16 mouse cellular contexts compared by ENCODE assay signal in genomic region chr1:65090370-65090769, GRCm38 (mm10). TPM values are rescaled to one million over a fixed set of nuclear protein-coding genes. Genes with fewer than 3 reads are reported as not detected.
DNase-seq lines count a peak whose midpoint lies in the region; ATAC-seq and TF ChIP-seq lines count a peak whose summit lies in the region.
"Had no signal": no experiment of that assay in that cellular context is flagged by ENCODE, and none has a peak within 500 bp of the region (broad histone marks: within the 10 kb centered on the region; RNA-seq: fewer than 3 reads in every experiment).

No protein-coding gene starts in this region.

- no peak for TF ChIP-seq CTCF in left cerebral cortex, adult 2 months (IDR thresholded peaks at IDR 0.05)

- peak; percentile 14 for DNase-seq in midbrain, embryonic 11.5 days (ENCODE audit: low spot score, missing footprints)
- no peak for DNase-seq in midbrain, embryonic 10.5 days (ENCODE audit: low spot score)
- DNase-seq in adrenal gland, postnatal 25 days, result peak; percentile 42
- DNase-seq in left cerebral cortex, adult 2 months (ENCODE audit: extremely low spot score in 1 of 2, low spot score in 2 of 2), result no peak
- DNase-seq in yolk sac, embryonic 10.5 days (ENCODE audit: low spot score), result no peak
- DNase-seq: cerebellum, adult 9-11 months; kidney, postnatal 25 days had no signal

- TF ChIP-seq POLR2A in myocyte (IDR thresholded peaks at IDR 0.05; ENCODE audit: insufficient read length, low read depth), result no peak

- no peaks in the 10 kb centered on the region for H3K36me3 ChIP-seq in midbrain, embryonic 11.5 days (ENCODE audit: control insufficient read depth, insufficient read depth, low read length)
- H3K36me3 ChIP-seq in midbrain, embryonic 10.5 days, result no peaks in the 10 kb centered on the region
- no peaks in the 10 kb centered on the region for H3K36me3 ChIP-seq in liver, embryonic 15.5 days (replicated peaks)
- H3K36me3 ChIP-seq in myocyte (ENCODE audit: control insufficient read depth, insufficient read depth), result no peaks in the 10 kb centered on the region
- H3K36me3 ChIP-seq: limb, embryonic 10.5 days; midbrain, embryonic 13.5 days had no signal

- ATAC-seq in midbrain, embryonic 11.5 days (ENCODE audit: low FRiP score), result no peak
- 0 out of 2 replicates have a peak, but pooled peaks have one; percentile 7 for ATAC-seq in liver, embryonic 15.5 days (ENCODE audit: insufficient read depth)
- ATAC-seq: midbrain, embryonic 13.5 days had no signal

- WGBS in midbrain, embryonic 11.5 days, result 84% methylated on average over 2 of the region's 2 CpGs
- 71% methylated on average over 2 of the region's 2 CpGs for WGBS in midbrain, embryonic 10.5 days
- WGBS in liver, embryonic 15.5 days (ENCODE audit: insufficient replicate concordance), result 10% methylated on average over 2 of the region's 2 CpGs

- H3K9ac ChIP-seq in midbrain, embryonic 11.5 days (ENCODE audit: low read length), result no peak overlapping the region
- no peak overlapping the region for H3K9ac ChIP-seq in liver, embryonic 15.5 days
- H3K9ac ChIP-seq: midbrain, embryonic 13.5 days had no signal

- intact Hi-C loops in left cerebral cortex, adult 2 months (cut with DNase I), result no loop called here

- no peak overlapping the region for H3K27ac ChIP-seq in midbrain, embryonic 11.5 days (ENCODE audit: low read depth, low read length)
- no peak overlapping the region for H3K27ac ChIP-seq in midbrain, embryonic 10.5 days (replicated peaks)
- H3K27ac ChIP-seq in liver, embryonic 15.5 days (replicated peaks), result no peak overlapping the region
- no peak overlapping the region for H3K27ac ChIP-seq in left cerebral cortex, adult 2 months
- H3K27ac ChIP-seq: limb, embryonic 10.5 days; midbrain, embryonic 13.5 days had no signal

- no peak overlapping the region for H3K4me3 ChIP-seq in midbrain, embryonic 11.5 days (ENCODE audit: low read depth, low read length)
- no peak overlapping the region for H3K4me3 ChIP-seq in midbrain, embryonic 10.5 days
- no peak overlapping the region for H3K4me3 ChIP-seq in liver, embryonic 15.5 days (replicated peaks)
- no peak overlapping the region for H3K4me3 ChIP-seq in myocyte
- H3K4me3 ChIP-seq in left cerebral cortex, adult 2 months, result no peak overlapping the region
- H3K4me3 ChIP-seq: erythroblast, embryonic 14.5 days; limb, embryonic 10.5 days; midbrain, embryonic 13.5 days had no signal

- H3K79me2 ChIP-seq in myocyte (ENCODE audit: control insufficient read depth, insufficient read depth), result no peaks in the 10 kb centered on the region

- H3K27me3 ChIP-seq in midbrain, embryonic 11.5 days (ENCODE audit: control insufficient read depth, insufficient read depth, low read length), result no peaks in the 10 kb centered on the region
- no peaks in the 10 kb centered on the region for H3K27me3 ChIP-seq in midbrain, embryonic 10.5 days (ENCODE audit: low read depth, poor library complexity, severe bottlenecking)
- H3K27me3 ChIP-seq in liver, embryonic 15.5 days, result no peaks in the 10 kb centered on the region
- H3K27me3 ChIP-seq in myocyte (ENCODE audit: control insufficient read depth, insufficient read depth, insufficient read length), result no peaks in the 10 kb centered on the region
- H3K27me3 ChIP-seq: midbrain, embryonic 13.5 days had no signal

- no peaks in the 10 kb centered on the region for H3K9me3 ChIP-seq in midbrain, embryonic 11.5 days (ENCODE audit: control insufficient read depth, low read length)
- no peaks in the 10 kb centered on the region for H3K9me3 ChIP-seq in midbrain, embryonic 10.5 days (replicated peaks)
- H3K9me3 ChIP-seq in liver, embryonic 15.5 days (replicated peaks), result no peaks in the 10 kb centered on the region
- H3K9me3 ChIP-seq: limb, embryonic 10.5 days; midbrain, embryonic 13.5 days had no signal

- H3ac ChIP-seq in myocyte (ENCODE audit: control insufficient read depth, insufficient read length), result no peak overlapping the region

- no peak overlapping the region for H3K4me2 ChIP-seq in midbrain, embryonic 11.5 days
- no peak overlapping the region for H3K4me2 ChIP-seq in liver, embryonic 15.5 days
- H3K4me2 ChIP-seq in myocyte (ENCODE audit: low read depth), result no peak overlapping the region
- H3K4me2 ChIP-seq: midbrain, embryonic 13.5 days had no signal

- H3K4me1 ChIP-seq in midbrain, embryonic 11.5 days (ENCODE audit: control insufficient read depth, insufficient read depth, low read length), result no peaks in the 10 kb centered on the region
- H3K4me1 ChIP-seq in midbrain, embryonic 10.5 days, result no peaks in the 10 kb centered on the region
- H3K4me1 ChIP-seq in liver, embryonic 15.5 days (replicated peaks), result no peaks in the 10 kb centered on the region
- H3K4me1 ChIP-seq: limb, embryonic 10.5 days; midbrain, embryonic 13.5 days had no signal

TF ChIP-seq in myocyte, 11 proteins besides CTCF, POLR2A, EP300 and RAD21:
- TF ChIP-seq REST (IDR thresholded peaks at IDR 0.05; ENCODE audit: insufficient read depth, insufficient read length), result no peak
- TF ChIP-seq CEBPB (IDR thresholded peaks at IDR 0.05; ENCODE audit: insufficient read depth, poor library complexity, severe bottlenecking), result peak; percentile 94

RNA-seq across cellular contexts. Expression of gene Crygb, which starts 8.3 kb away (rescaled TPM):
- polyA plus RNA-seq in midbrain, embryonic 11.5 days (2014; fragmentation: Nextera tagmentation; extraction: Ambion mirVana), result not detected in 2 replicates
- polyA plus RNA-seq in midbrain, embryonic 10.5 days (2016; fragmentation: Nextera tagmentation; extraction: Ambion mirVana), result not detected in 2 replicates
- total RNA-seq in adrenal gland, postnatal 25 days (2021), result not detected in 2 replicates
- polyA plus RNA-seq in liver, embryonic 15.5 days (2015; fragmentation: Nextera tagmentation; extraction: Ambion mirVana), result not detected in 2 replicates
- polyA plus RNA-seq in myocyte (2012; fragmentation: generic; extraction: Trizol), result not detected
- not detected for total RNA-seq in left cerebral cortex, adult 2 months (2021)
- total RNA-seq: adrenal gland, adult 18-20 months; gastrocnemius, postnatal 36 days had no signal
- polyA plus RNA-seq: erythroblast, embryonic 14.5 days; hindbrain, embryonic 11.5 days; limb, embryonic 10.5 days had no signal

RNA-seq across cellular contexts. Expression of gene Cryga, which starts 12.8 kb away (rescaled TPM):
- polyA plus RNA-seq in midbrain, embryonic 11.5 days (2014; fragmentation: Nextera tagmentation; extraction: Ambion mirVana), result not detected in 2 replicates
- not detected in 2 replicates for polyA plus RNA-seq in midbrain, embryonic 10.5 days (2016; fragmentation: Nextera tagmentation; extraction: Ambion mirVana)
- not detected in 2 replicates for total RNA-seq in adrenal gland, postnatal 25 days (2021)
- not detected in 2 replicates for polyA plus RNA-seq in liver, embryonic 15.5 days (2015; fragmentation: Nextera tagmentation; extraction: Ambion mirVana)
- polyA plus RNA-seq in myocyte (2012; fragmentation: generic; extraction: Trizol), result not detected
- total RNA-seq in left cerebral cortex, adult 2 months (2021), result 1 to 10 TPM in 1 of 2 experiments, under 1 TPM in 1; 0.61 to 1.0 TPM
- total RNA-seq: adrenal gland, adult 18-20 months; gastrocnemius, postnatal 36 days had no signal
- polyA plus RNA-seq: erythroblast, embryonic 14.5 days; hindbrain, embryonic 11.5 days; limb, embryonic 10.5 days; midbrain, embryonic 13.5 days; stomach, embryonic 14.5 days had no signal

RNA-seq across cellular contexts. Expression of gene Crygc, which starts 16.9 kb away (rescaled TPM):
- 0.39 TPM in 1 of 2 replicates, not detected in the other for polyA plus RNA-seq in midbrain, embryonic 11.5 days (2014; fragmentation: Nextera tagmentation; extraction: Ambion mirVana)
- 0.24 TPM in 1 of 2 replicates, not detected in the other for polyA plus RNA-seq in midbrain, embryonic 10.5 days (2016; fragmentation: Nextera tagmentation; extraction: Ambion mirVana)
- total RNA-seq in adrenal gland, postnatal 25 days (2021), result not detected in 2 replicates
- polyA plus RNA-seq in liver, embryonic 15.5 days (2015; fragmentation: Nextera tagmentation; extraction: Ambion mirVana), result not detected in 2 replicates
- polyA plus RNA-seq in myocyte (2012; fragmentation: generic; extraction: Trizol), result not detected
- not detected for total RNA-seq in left cerebral cortex, adult 2 months (2021)
- total RNA-seq: adrenal gland, adult 18-20 months; gastrocnemius, postnatal 36 days had no signal
- polyA plus RNA-seq: erythroblast, embryonic 14.5 days; hindbrain, embryonic 11.5 days; limb, embryonic 10.5 days; midbrain, embryonic 13.5 days; stomach, embryonic 14.5 days had no signal

RNA-seq across cellular contexts. Expression of gene Crygd, which starts 27.1 kb away (rescaled TPM):
- polyA plus RNA-seq in midbrain, embryonic 11.5 days (2014; fragmentation: Nextera tagmentation; extraction: Ambion mirVana), result not detected in 2 replicates
- not detected in 2 replicates for polyA plus RNA-seq in midbrain, embryonic 10.5 days (2016; fragmentation: Nextera tagmentation; extraction: Ambion mirVana)
- total RNA-seq in adrenal gland, postnatal 25 days (2021), result not detected in 2 replicates
- polyA plus RNA-seq in liver, embryonic 15.5 days (2015; fragmentation: Nextera tagmentation; extraction: Ambion mirVana), result not detected in 2 replicates
- polyA plus RNA-seq in myocyte (2012; fragmentation: generic; extraction: Trizol), result not detected
- not detected for total RNA-seq in left cerebral cortex, adult 2 months (2021)
- total RNA-seq: adrenal gland, adult 18-20 months; gastrocnemius, postnatal 36 days had no signal
- polyA plus RNA-seq: erythroblast, embryonic 14.5 days; hindbrain, embryonic 11.5 days; limb, embryonic 10.5 days; midbrain, embryonic 13.5 days; stomach, embryonic 14.5 days had no signal

RNA-seq across cellular contexts. Expression of gene Gm28845, which starts 29.0 kb away (rescaled TPM):
- not detected in 2 replicates for polyA plus RNA-seq in midbrain, embryonic 11.5 days (2014; fragmentation: Nextera tagmentation; extraction: Ambion mirVana)
- 0.19 TPM in 1 of 2 replicates, not detected in the other for polyA plus RNA-seq in midbrain, embryonic 10.5 days (2016; fragmentation: Nextera tagmentation; extraction: Ambion mirVana)
- not detected in 2 replicates for total RNA-seq in adrenal gland, postnatal 25 days (2021)
- polyA plus RNA-seq in liver, embryonic 15.5 days (2015; fragmentation: Nextera tagmentation; extraction: Ambion mirVana), result not detected in 2 replicates
- polyA plus RNA-seq in myocyte (2012; fragmentation: generic; extraction: Trizol), result not detected
- under 1 TPM in 1 of 2 experiments, not detected in 1; 0.54 TPM for total RNA-seq in left cerebral cortex, adult 2 months (2021)
- total RNA-seq: adrenal gland, adult 18-20 months; gastrocnemius, postnatal 36 days had no signal
- polyA plus RNA-seq: erythroblast, embryonic 14.5 days; hindbrain, embryonic 11.5 days; limb, embryonic 10.5 days; midbrain, embryonic 13.5 days; stomach, embryonic 14.5 days had no signal

Comparison
In these comparisons a context has a peak if more than half of its experiments do, and no peak if none do; other contexts are left out.
1. DNase-seq: peak in midbrain, embryonic 11.5 days (single experiment) and adrenal gland, postnatal 25 days (single experiment); none in midbrain, embryonic 10.5 days (single experiment), left cerebral cortex, adult 2 months (0 of 2) and yolk sac, embryonic 10.5 days (single experiment).